Comparison of ENCODE assay signal across 8 mouse cellular contexts in genomic region chr5:138994108-138994785, GRCm38 (mm10). TPM values are rescaled to one million over a fixed set of nuclear protein-coding genes. Genes with fewer than 3 reads are reported as not detected.
DNase-seq lines count a peak whose midpoint lies in the region; ATAC-seq and TF ChIP-seq lines count a peak whose summit lies in the region.

No protein-coding gene starts in this region.

- peak overlapping the region; percentile 99 for H3K27ac ChIP-seq in cortical plate, adult 2 months (ENCODE audit: insufficient read depth, low read length)
- H3K27ac ChIP-seq in hindbrain, embryonic 11.5 days (ENCODE audit: low read depth, low read length): peak overlapping the region; percentile 79
- peak overlapping the region; percentile 91 for H3K27ac ChIP-seq in limb, embryonic 15.5 days
- H3K27ac ChIP-seq in neural tube, embryonic 14.5 days (ENCODE audit: low read depth, low read length): peak overlapping the region; percentile 89

- H3K36me3 ChIP-seq in hindbrain, embryonic 11.5 days (ENCODE audit: control insufficient read depth, insufficient read depth, low read length): no peaks in the 10 kb centered on the region
- no peaks in the 10 kb centered on the region for H3K36me3 ChIP-seq in limb, embryonic 15.5 days
- no peaks in the 10 kb centered on the region for H3K36me3 ChIP-seq in neural tube, embryonic 14.5 days (ENCODE audit: control insufficient read depth, insufficient read depth, low read length)

- H3K9ac ChIP-seq in hindbrain, embryonic 11.5 days (ENCODE audit: low read depth, low read length): peak overlapping the region; percentile 74
- peak overlapping the region; percentile 84 for H3K9ac ChIP-seq in limb, embryonic 15.5 days
- peak overlapping the region; percentile 80 for H3K9ac ChIP-seq in neural tube, embryonic 14.5 days (replicated peaks; ENCODE audit: low read depth, low read length)

- peak overlapping the region; percentile 90 for H3K4me3 ChIP-seq in cortical plate, adult 2 months (ENCODE audit: insufficient read depth, low read length)
- peak overlapping the region; percentile 63 for H3K4me3 ChIP-seq in hindbrain, embryonic 11.5 days (ENCODE audit: low read depth, low read length)
- H3K4me3 ChIP-seq in limb, embryonic 15.5 days: peak overlapping the region; percentile 77
- H3K4me3 ChIP-seq in neural tube, embryonic 14.5 days (ENCODE audit: low read depth, low read length): peak overlapping the region; percentile 55

- WGBS in hindbrain, embryonic 11.5 days: under 1% methylated on average over 40 of the region's 48 CpGs
- under 1% methylated on average over 43 of the region's 48 CpGs for WGBS in limb, embryonic 15.5 days
- WGBS in neural tube, embryonic 14.5 days: under 1% methylated on average over 44 of the region's 48 CpGs

- DNase-seq in cerebellum, adult 18-20 months: peak; percentile 22 to 34
- peak; percentile 55 for DNase-seq in 3T3-L1 (ENCODE audit: low read depth, low spot score)
- peak; percentile 57 for DNase-seq in hindbrain, embryonic 11.5 days (ENCODE audit: low spot score)
- no peak for DNase-seq in left cerebral cortex, postnatal 14 days (ENCODE audit: low spot score in 2 of 2)

- no peak for TF ChIP-seq POLR2A in cortical plate, adult 2 months (IDR thresholded peaks at IDR 0.05; ENCODE audit: extremely low read depth, insufficient read depth, low read length)

- peaks cover 70% of the 10 kb centered on the region for H3K27me3 ChIP-seq in hindbrain, embryonic 11.5 days (ENCODE audit: control insufficient read depth, insufficient read depth, low read length)
- peaks cover 75% of the 10 kb centered on the region for H3K27me3 ChIP-seq in limb, embryonic 15.5 days
- H3K27me3 ChIP-seq in neural tube, embryonic 14.5 days (ENCODE audit: control insufficient read depth, insufficient read depth, low read length): peaks cover 36% of the 10 kb centered on the region

- no peak for ATAC-seq in cerebellum, adult (ENCODE audit: insufficient number of reproducible peaks, low FRiP score, low TSS enrichment)
- peak; percentile 46 for ATAC-seq in hindbrain, embryonic 11.5 days (ENCODE audit: low FRiP score)
- ATAC-seq in limb, embryonic 15.5 days (ENCODE audit: insufficient number of reproducible peaks, low FRiP score, low TSS enrichment, low read depth): 0 out of 2 replicates have a peak, but pooled peaks have one; percentile 1
- ATAC-seq in neural tube, embryonic 14.5 days (ENCODE audit: low read depth): no peak

- no peak for TF ChIP-seq CTCF in cortical plate, adult 2 months (IDR thresholded peaks at IDR 0.05; ENCODE audit: extremely low read depth, insufficient read depth, low read length)

- intact Hi-C loops in left cerebral cortex, postnatal 14 days (cut with DNase I): loop anchor here (10.0 kb wide), 1 partner anchor 181 kb away; no protein-coding TSS in a partner anchor

- peaks cover 2% of the 10 kb centered on the region; the same call in 1 of the 2 replicates for H3K4me1 ChIP-seq in cortical plate, adult 2 months (ENCODE audit: control insufficient read depth, insufficient read depth, low read length)
- H3K4me1 ChIP-seq in hindbrain, embryonic 11.5 days (replicated peaks; ENCODE audit: control insufficient read depth, insufficient read depth, low read length): peaks cover 26% of the 10 kb centered on the region
- H3K4me1 ChIP-seq in limb, embryonic 15.5 days: peaks cover 79% of the 10 kb centered on the region
- peaks cover 22% of the 10 kb centered on the region for H3K4me1 ChIP-seq in neural tube, embryonic 14.5 days (ENCODE audit: control insufficient read depth, insufficient read depth, low read length)

- H3K4me2 ChIP-seq in hindbrain, embryonic 11.5 days (replicated peaks; ENCODE audit: low read depth, low read length): peak overlapping the region; percentile 98
- H3K4me2 ChIP-seq in limb, embryonic 15.5 days: peak overlapping the region; percentile 95
- peak overlapping the region; percentile 92 for H3K4me2 ChIP-seq in neural tube, embryonic 14.5 days (ENCODE audit: low read depth, low read length)

- no peaks in the 10 kb centered on the region for H3K9me3 ChIP-seq in hindbrain, embryonic 11.5 days (ENCODE audit: control insufficient read depth, low read length)
- no peaks in the 10 kb centered on the region for H3K9me3 ChIP-seq in limb, embryonic 15.5 days
- no peaks in the 10 kb centered on the region for H3K9me3 ChIP-seq in neural tube, embryonic 14.5 days (ENCODE audit: control insufficient read depth, low read length)

RNA-seq across cellular contexts. Expression of gene Pdgfa, which starts 2.9 kb away (rescaled TPM):
- polyA plus RNA-seq in cortical plate, adult 2 months (2012; rRNA removed): 29.4 and 30.0 TPM in 2 replicates
- 10.9 and 12.4 TPM in 2 replicates for polyA plus RNA-seq in hindbrain, embryonic 11.5 days (2014; fragmentation: Nextera tagmentation; extraction: Ambion mirVana)
- 65.7 and 69.9 TPM in 2 replicates for polyA plus RNA-seq in limb, embryonic 15.5 days (2015; fragmentation: Nextera tagmentation; extraction: Ambion mirVana)
- 23.4 and 27.5 TPM in 2 replicates for polyA plus RNA-seq in neural tube, embryonic 14.5 days (2014; fragmentation: Nextera tagmentation; extraction: Ambion mirVana)
- total RNA-seq in left cerebral cortex, postnatal 14 days (2021): 10 to 100 TPM; 52.1 to 57.9 TPM

Comparison
In these comparisons a context has a peak if more than half of its experiments do, and no peak if none do; other contexts are left out.
1. DNase-seq: peak in cerebellum, adult 18-20 months (2 of 2), 3T3-L1 (single experiment) and hindbrain, embryonic 11.5 days (single experiment); none in left cerebral cortex, postnatal 14 days (0 of 2).
2. ATAC-seq: peak in hindbrain, embryonic 11.5 days (single experiment) and limb, embryonic 15.5 days (single experiment); none in cerebellum, adult (single experiment) and neural tube, embryonic 14.5 days (single experiment).
3. Peak in every context shown above with its lines, with median percentiles within 50 percentile points of each other: H3K27ac ChIP-seq, H3K4me3 ChIP-seq, H3K4me2 ChIP-seq and H3K9ac ChIP-seq.